Mouse (Mus musculus) kidney, postnatal 36 days (tissue): ENCODE data around the gene Col4a3.
A peak's percentile ranks its signal among the peaks of the same experiment; 100 is the strongest.

Experiments
- DNase-seq, 2 experiments: peaks; one replicate each; pipeline ENCODE4 v3.0.0; 2021 to 2022; ENCODE audit warnings: mixed read lengths in 2 of 2

Gene Col4a3

DNA sequence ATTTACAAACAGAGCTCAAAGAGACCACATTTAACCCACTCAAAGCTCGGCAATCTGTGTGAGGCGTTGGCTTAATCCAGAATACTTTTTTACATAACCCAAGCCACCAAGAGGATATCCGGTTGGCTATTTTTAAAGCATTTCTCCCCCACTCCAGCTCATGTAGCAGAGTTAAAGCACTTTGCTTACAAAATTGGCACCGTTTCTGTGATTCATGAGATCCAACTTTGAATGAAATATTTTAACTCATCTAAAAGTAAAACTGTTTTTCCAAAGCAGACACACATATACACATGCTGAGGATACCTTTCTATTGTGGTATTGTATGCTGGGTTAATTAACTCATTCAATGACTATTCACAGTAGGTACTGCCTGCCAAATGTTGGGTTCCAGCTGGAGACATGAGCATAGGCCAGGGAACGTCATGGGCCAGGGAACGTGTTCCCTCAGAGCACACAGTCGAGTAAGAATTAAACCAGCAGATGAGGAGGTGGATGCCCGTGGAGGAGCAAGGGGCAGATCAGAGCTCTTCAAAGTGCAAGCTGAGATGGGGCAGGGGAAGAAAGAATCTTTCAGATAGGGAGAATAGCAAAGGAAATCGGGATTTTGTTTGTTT is 22.0 kb downstream of the Col4a3 start:
- DNase-seq = peak; percentile 63 to 66

DNA sequence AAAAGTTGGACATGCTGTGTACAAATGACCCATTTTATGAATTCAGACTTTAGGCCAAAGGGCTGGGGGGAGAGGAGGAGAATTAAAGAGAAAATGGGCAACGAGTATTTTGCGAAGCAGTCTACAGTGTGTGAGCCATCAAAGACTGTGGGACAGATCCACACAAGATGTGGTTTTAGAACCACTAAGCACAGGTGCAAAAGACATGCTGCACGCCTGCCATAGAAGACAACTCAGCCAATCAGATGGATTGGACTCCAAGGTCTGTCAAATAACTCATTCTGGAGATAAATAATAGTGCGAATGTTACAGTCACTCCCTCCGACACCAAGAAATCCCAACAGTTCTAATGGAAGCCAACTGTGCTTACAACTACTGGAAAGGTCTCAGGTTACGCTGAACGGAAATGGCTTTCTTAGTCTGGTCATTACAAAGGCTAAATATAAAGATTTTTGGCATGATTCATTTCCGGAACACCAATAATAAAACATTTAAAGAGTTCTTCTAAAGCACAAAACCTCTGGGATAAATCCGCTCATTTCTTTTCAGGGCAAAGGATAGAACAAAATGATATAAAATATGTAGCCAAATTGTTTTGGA is 25.4 kb downstream of the Col4a3 start:
- no peak for DNase-seq

DNA sequence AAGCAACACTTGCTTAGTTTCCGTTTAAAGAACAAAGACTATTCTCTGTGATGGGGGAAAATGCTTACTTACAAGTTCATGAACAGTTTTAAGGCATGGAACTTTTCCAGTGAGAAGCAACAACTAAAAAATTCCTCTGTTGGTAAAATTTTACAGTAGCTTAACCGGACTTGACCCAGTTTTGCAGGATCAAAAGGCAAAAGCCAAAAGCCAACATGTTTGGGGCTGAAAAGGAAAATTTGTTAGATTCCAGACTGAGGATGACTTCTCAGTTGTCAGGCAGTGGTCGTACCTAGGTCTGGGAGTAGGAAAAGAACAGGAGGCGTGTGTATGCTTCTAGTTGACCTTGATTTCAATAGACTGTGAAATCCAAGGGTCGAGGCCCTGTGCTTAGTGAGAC is 31.3 kb downstream of the Col4a3 start:
- peak in 1 of 2 experiments; percentile 64 for DNase-seq

DNA sequence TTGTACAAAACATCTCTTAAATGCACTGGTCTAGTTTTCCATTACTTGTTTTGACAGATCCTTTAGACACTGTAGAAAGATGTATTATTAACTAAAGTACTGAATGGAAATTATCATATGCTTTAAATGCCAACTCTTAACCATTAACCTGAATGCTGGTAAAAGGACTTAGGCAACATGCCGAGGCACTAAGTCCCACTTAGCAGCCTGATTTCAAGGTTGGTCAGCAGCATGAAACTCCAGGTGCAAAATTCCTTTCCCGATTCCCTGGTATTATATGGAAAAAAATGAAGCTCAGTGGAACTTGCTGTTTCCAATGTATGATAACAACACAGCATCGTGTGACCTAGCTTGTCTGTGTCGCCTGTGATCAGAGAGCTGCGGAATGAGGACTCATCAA is 31.9 kb downstream of the Col4a3 start:
- DNase-seq = peak; percentile 55 to 76

DNA sequence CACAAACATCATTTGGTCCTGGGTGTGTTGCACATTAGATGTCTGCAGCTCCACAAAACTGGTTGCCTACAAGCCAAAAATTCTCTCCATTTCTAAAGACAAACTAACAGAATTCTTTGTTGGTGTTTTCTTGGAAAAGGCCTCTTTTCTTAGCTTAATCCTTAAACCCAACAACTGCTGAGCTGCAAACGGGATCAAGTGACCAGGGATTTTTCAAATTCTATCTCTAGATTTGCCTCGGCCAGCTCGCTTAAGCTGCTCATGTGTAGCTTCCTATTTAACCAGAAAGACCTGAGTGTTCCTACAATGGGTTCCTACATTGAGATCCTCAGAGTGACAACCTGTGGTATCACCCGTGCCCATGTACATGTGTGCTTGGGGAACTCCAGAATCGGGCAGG is 33.3 kb downstream of the Col4a3 start:
- no peak for DNase-seq

DNA sequence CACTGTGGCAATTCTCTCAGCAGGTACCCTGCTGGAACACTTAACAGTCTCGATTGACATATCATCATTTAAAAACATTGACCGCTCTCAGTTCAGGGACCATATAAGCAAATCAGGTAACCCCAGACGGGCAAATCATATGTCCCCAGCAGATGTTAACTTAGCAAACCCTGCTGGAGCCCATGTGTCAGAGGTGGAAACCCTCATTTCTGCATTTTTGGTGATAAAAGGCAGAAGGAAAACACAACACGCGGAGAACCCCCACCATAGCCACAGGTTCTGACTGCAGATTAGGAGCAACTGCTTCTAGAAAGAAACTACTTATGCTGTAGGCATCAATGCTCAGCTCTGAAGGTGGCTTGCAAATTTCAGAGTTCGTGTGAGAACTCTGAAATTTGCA is 38.2 kb downstream of the Col4a3 start:
- DNase-seq = no peak

DNA sequence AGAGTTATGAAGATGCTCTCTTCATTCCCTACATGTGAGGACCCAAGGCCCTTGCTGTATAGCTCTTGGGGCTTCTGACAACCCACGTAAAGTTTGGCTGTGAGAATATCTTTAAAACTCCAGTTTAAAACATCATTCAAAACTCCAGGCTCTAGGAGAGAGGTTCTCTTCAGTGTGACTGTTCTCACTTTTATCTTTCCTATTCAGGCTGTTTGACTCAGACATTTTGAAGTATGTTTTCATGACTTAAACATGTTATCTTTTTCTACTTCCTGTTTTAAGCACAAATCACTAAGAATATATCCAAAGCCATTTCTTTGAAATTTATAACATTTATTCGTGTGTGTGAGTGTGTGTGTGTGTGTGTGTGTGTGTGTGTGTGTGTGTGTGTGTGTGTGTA is 38.8 kb downstream of the Col4a3 start:
- no peak for DNase-seq

DNA sequence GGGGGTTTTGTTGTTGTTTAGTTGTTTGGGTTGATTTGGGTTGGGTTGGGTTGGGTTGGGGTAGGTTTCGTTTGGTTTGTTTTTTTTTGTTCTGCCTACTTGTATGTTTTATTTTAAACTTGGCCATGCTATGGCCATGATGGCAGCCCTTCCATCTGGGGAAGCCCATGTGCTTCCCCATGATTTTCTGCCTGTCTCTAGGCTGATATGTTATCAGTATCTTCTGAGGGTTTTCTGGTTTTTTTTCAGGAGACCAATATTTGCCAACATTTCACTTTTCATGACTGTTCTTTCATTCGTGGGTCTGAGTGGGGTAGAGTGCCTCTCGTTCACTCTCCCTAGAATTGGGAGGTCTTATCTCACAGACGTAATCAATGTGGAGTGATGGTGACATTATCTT is 40.9 kb downstream of the Col4a3 start:
- DNase-seq = no peak

DNA sequence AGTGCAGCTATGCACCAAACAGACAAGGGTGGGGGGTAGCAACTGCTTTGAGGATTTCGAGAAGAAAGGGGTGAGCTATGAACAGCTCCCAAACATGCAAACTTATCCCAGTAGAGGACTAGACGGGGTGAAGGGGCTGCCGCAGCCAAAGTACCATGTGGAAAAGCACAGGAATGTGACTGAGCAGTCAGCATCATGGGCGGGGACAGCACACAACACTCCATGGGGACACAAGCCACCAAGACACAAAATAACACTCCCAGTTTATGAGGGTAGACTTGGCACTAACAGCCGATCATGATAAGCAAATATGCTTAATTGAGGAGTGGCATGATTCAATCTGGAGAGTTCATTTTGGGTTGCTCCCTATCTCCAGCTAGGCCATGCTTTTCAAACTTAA is 42.8 kb downstream of the Col4a3 start:
- DNase-seq = no peak

DNA sequence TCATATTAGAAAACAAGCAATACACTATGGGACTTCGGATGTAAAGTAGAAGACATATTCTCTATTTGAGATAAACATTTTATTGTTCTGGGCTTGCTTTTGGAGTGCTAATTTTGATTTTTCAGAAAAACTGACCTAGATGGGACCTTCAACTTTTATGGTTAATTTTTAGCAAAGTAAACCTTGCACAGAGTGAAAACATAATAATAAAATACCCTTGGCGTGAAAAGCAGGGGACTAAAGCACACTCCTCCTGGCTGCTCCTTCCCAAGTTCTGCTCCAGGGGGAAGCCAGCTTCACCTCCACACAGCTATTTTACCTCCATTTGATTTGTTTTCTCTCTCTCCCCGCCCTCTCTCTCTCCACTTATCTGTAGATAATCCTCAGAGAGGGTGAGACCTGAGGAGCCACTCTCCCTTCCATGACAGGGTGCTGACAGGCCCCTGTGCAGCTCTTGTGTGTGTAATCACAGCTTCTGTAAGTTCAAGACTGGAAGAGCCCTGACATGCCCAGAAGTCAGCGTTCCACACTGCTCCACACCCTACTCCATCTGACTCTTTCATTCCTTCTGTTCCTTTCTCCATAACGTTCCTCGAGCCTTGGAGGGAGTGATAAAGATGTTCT is 44.6 kb downstream of the Col4a3 start:
- DNase-seq = no peak

DNA sequence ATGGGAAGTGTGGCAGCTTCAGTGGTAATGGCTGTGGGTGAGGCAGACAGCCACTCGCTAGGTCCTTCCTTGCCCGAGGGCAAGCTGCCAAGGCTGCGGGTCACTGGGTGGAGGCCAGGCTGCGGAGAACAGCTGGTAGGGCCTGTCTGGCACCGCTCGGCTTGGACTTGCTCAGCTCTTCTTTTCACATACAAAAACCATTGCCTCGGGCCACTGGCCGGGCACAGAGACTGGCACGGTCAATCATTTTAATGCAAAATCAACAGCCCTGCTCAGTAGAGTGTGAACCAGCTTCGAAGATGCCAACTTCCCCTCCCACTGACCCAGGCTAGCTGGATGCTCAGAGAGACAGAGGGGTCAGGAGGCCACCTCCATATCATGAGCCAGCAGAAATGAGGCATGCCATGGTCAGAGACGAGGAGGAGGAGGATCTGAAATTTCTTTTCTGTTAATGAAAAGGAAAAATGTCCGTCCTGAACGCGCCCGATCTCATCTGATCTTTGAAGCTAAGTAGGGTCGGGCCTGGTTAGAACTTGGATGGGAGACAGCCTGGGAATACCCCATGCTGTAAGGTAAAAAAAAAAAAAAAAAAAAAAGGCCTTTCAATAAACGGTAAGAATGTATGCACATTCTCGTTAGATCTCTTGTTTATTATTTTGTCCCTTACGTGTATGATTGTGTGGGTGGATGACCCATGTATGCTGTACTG is 48.0 kb downstream of the Col4a3 start:
- peak; percentile 96 to 97 for DNase-seq

DNA sequence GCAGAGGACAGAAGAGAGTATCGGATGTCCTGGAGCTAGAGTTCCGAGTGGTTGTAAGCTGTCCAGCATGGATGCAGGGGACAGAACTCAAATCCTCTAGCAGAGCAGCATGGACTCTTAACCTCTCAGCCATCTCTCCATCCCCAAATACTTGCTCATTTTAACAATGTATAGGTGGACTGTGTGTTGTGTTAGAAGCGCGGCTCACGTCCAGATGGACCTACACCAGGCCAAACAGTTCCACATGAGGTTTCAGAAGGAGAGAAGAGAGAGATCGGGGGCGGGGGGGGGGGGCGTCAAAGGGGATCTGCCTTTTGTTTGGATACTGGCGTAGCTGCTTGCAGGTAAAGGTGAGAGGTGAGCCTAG is 48.5 kb downstream of the Col4a3 start:
- no peak for DNase-seq

DNA sequence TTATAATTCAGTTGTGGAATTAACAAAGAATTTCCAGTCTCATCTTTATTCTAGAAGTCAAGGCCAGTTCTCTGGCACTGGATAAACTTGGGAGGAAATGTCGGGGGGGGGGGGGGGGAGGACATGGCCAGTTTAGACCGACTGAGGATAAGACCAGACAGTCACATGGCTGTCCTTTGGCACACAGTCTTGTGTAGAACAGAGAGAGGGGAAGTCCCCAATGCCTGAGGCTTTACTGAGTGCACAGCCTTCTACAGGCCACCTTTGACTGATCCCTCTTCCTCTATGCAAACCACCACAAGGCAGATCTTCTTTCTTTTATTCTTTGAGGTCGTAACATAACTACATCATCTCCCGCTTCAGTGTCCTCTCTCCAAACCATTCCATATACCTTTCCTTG is 49.6 kb downstream of the Col4a3 start:
- DNase-seq = peak; percentile 71 to 79

DNA sequence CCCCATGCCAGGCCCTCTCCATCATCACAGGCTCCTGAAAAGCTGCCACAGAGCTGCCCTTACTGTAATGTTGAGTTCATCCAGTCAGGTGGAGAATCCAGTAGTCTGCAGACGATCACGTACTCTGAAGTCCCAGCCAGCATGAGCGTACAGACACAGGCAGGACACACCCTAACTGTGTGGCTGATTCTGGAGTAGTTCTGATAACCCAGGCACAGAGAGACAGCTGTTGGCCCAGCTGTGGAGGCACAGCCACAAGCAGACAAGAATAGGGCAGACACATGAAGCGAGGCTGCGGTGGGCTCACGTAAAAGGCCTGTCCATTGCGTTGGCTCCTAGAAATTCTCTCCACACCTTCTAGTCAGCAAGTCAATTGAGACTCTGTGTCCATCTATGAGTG is 50.7 kb downstream of the Col4a3 start:
- no peak for DNase-seq

DNA sequence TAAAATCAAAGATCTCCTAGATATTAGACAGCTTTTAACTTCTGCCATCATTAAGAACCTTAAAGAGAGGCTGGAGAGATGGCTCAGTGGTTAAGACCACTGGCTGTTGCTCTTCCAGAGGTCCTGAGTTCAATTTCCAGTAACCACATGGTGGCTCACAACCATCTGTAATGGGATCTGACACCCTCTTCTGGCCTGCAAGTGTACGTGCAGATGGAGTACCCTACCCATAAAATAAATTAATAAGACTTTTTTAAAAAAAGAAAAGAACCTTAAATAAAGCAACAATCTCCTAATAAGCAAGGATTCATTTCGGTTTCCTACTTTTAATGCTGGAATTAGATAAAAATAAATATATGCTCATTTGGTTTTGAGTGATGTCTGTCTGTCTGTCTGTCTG is 51.7 kb downstream of the Col4a3 start:
- no peak for DNase-seq

DNA sequence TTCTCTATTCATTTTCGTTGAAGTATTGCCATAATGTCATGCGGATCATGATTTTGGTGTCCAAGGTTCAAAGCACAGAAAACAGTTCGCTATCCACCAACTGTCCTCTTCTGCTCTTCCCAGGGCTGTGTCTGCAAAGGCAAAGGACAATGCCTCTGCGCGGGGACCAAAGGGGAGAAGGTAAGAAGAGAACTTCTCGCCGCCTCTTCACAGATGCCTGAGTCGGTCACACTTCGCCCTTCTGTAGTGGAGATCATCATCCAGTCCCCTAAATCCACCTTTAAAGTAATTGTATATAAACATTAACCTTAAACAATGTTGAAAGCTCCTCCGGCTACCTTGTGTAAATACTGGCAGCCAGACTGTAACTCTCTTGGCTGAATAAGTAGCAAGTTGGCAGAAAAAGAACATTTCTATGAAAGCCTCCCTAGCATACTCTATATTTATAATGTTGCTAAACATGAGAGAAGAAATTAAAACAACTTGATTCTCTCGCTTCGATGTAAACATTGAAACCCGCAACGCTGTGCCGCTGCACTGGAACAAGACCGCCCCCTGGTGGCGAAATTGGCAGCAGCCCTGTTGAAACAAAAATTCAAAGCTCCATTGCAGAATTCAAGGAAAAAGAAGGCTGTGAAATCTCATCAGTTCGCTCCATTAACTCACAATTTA is 54.7 kb downstream of the Col4a3 start:
- peak; percentile 62 to 91 for DNase-seq

DNA sequence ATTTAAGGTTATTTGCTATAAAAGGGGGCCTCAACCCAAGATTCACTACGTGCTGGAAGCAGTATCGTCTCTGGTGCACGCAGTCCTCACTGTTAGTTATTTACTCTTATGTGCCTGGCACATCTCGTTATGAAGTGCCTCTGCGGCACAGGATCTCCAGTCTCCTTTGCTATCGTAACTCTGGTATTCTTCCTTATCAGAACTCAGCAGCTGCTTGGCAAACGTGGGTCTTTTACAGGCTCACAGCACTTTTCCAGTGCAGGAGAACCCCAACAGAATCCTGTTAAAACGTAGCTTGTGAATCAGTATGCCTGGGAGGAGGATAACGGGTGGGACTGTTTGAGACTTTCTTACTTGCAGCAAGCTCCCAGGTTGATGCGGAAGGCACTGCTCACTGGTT is 61.3 kb downstream of the Col4a3 start:
- no peak for DNase-seq

DNA sequence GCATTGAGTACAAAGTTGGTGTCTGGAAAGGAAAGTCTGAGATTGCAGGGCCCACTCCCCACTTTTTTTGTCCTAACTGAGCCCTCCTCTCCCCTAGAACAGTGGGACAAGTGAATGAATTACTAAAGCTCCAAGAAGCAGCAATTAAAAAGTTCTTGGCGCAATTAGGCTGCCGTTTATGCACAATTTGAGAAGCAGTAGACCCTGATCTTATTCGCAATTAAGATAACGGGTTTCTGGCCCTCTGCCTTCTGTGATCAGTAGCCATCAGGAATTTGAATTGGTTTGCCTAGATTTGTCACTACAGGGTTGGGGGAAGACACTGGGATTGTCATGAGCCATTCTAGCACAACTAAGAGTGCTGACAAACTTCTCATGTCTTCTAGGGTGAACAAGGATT is 64.1 kb downstream of the Col4a3 start:
- DNase-seq = no peak

DNA sequence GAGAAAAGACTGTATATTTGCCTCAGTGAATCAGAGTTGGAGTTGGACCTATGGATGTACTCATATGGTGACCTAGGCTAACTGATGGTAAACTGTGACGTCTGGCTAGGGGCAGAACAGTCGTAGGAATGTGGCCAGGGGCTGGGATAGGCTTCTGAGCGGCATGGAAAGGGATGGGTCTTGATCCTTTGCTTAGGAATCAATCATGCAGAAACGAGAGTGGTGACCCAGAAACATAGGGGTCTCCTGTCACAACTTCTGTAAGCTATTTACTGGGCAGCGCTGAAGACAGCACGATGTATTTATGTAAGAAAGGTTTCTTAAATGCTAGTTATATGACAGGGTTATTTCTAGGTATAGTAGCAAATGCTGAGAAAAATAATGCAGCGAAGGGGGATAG is 67.3 kb downstream of the Col4a3 start:
- no peak for DNase-seq

DNA sequence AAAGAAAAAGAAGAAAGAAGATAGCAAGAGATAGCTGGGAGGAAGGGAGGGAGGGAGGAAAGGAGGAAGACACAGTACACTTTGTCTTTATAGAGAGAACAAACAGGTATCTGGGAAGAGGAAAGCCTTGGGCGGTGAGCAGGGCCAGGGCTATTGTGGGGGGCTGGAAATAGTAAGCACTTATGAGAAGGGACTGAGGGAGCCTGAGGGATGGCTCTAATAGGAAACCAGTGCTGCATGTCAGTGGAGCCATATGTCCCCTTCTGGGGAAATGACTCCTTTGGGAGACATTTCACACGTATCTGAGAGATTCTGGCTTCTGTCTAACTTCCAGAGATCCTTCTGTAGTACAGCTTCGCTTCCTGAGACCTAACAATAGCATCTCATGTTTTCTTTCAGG is 69.7 kb downstream of the Col4a3 start:
- DNase-seq = no peak

DNA sequence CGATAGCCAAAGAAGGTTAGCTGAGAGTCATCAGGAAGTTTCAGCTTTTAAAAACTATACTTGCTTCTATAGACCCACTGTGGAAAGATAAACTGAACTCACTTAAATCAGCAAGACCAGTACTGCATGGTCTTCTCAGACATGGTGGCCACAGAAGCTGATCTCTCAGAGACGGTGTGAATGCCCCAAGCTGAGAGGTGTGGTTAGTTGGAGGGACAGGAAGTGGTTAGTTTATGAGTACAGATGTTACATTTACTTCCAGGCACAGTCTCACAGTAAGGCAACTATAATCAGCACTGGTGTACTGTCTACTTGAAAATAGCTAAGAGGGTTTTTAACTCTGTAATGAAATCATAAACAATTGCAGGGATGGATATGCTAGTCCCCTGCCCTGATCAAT is 75.5 kb downstream of the Col4a3 start:
- DNase-seq = no peak

DNA sequence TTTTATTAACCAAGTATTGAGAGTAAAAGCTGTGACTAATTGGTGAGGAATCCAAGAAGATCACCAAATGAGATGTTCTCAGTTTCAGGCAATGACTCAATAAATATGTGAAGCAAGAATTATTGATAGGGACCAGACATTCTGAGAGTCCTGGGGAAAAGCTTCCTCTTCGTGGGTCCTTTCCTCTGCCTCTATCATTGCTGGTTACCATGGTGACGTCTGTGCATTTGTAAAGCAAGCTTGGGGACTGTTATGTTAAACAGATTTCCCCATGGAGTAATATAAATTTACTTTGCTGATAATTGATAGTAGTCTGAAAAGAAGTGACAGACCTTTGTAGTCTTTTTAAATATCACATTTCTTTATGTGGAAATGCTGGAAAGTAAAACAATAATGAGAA is 76.8 kb downstream of the Col4a3 start:
- DNase-seq = no peak

DNA sequence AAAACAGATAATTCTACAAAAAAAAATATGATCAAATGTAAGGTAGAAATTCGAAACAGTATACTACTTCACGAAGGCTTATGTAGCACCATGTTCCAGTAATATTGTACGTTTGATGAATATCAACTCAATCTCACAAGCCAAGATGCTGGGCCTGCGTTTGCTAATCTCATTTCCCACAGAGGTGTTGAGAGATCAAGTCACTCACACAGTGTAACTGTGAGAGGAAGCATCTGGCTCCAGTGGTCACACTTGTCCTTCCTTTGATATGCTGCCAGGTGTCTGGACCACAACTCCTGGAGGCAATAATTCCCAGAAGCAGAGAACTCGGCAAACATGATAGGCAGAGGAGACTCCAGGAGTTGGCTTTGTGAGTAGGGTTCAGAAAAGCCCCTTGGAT is 99.6 kb downstream of the Col4a3 start:
- no peak for DNase-seq

DNA sequence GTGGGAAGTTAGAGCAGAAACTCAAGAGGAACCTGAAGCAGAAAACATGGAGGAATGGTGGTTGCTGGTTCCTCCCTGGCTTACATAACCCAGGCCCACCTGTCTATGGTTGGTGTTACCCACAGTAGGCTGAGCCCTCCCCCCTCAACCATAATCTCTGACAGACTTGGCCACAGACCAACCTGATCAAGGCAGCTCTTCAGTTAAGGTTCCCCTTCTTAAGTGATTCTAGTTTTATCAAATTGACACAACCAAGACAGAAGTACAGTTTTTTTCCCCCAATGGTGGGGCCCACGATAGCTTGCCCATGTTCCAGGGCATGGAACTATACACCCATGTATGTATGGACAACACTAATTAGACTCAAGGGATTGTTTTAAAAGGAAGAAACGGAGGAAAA is 100.1 kb downstream of the Col4a3 start:
- no peak for DNase-seq
